Mouse (Mus musculus) brain, adult 2 months (tissue): ENCODE results near the gene Olfr24.
A peak's percentile ranks its signal among the peaks of the same experiment; 100 is the strongest.
"Not testable (repeated sequence)": the region's sequence is repeated elsewhere in the genome, so short reads cannot be mapped to it uniquely, and the experiment has no call there.

Experiments
- DNase-seq: peaks from one replicate; pipeline ENCODE4 v3.0.0; 2011; ENCODE audit warnings: low read depth, low spot score

The Olfr24 gene

GRCm38 (mm10) chr9:18763896-18764295, at the start of gene Olfr24:
TSS of gene Olfr24 (minus strand) at chr9:18763996.
- no peak for DNase-seq

- DNase-seq: no peak
Observed at GRCm38 (mm10) chr9:18785316-18785715, 21.5 kb upstream of the Olfr24 start.

- peak; percentile 33 for DNase-seq
Observed at GRCm38 (mm10) chr9:18779476-18779875, 15.7 kb upstream of the Olfr24 start.

GRCm38 (mm10) chr9:18778981-18779380, 15.2 kb upstream of the Olfr24 start:
- DNase-seq: no peak

- DNase-seq: no peak
Observed at GRCm38 (mm10) chr9:18755595-18755994, 8.2 kb downstream of the Olfr24 start.

GRCm38 (mm10) chr9:18744639-18745038, 19.2 kb downstream of the Olfr24 start:
- DNase-seq: peak; percentile 28

- not testable (repeated sequence) for DNase-seq
Observed at GRCm38 (mm10) chr9:18734177-18734576, 29.6 kb downstream of the Olfr24 start.

- no peak for DNase-seq
Observed at GRCm38 (mm10) chr9:18722712-18723099, 41.1 kb downstream of the Olfr24 start.

GRCm38 (mm10) chr9:18721931-18722711, 41.7 kb downstream of the Olfr24 start:
- no peak for DNase-seq

GRCm38 (mm10) chr9:18721011-18721410, 42.8 kb downstream of the Olfr24 start:
- DNase-seq: no peak

- no peak for DNase-seq
Observed at GRCm38 (mm10) chr9:18705628-18706027, 58.2 kb downstream of the Olfr24 start.
